Mouse (Mus musculus) kidney, adult 2 months (tissue): ENCODE results near the gene Hdc. TPM values are rescaled to one million over a fixed set of nuclear protein-coding genes. Genes with fewer than 3 reads are reported as not detected.
A peak's percentile ranks its signal among the peaks of the same experiment; 100 is the strongest.

Experiments used
- DNase-seq: peaks from one replicate; pipeline ENCODE4 v3.0.0; 2021
- H3K27ac ChIP-seq: fragments of 200-500 bp; 2 replicates; pipeline ENCODE4 v1.5.1; 2012; ENCODE audit warnings: low read depth, low read length, control low read depth, inconsistent platforms; ENCODE audit not compliant: insufficient read depth
- H3K27me3 ChIP-seq: fragments of 200-500 bp; replicated peaks from 2 replicates; pipeline ENCODE4 v1.6.1; 2012; ENCODE audit warnings: mild to moderate bottlenecking, moderate library complexity, low read length, inconsistent platforms; ENCODE audit not compliant: control insufficient read depth, insufficient read depth
- H3K36me3 ChIP-seq: fragments of 200-500 bp; 2 replicates; pipeline ENCODE4 v1.6.1; 2012; ENCODE audit warnings: mild to moderate bottlenecking, moderate library complexity, low read length, inconsistent platforms; ENCODE audit not compliant: control insufficient read depth, insufficient read depth
- H3K4me1 ChIP-seq: fragments of 200-500 bp; 2 replicates; pipeline ENCODE4 v1.6.1; 2011; ENCODE audit warnings: low read length; ENCODE audit not compliant: control insufficient read depth, insufficient read depth
- H3K4me3 ChIP-seq: fragments of 200-500 bp; 2 replicates; pipeline ENCODE4 v1.5.1; 2011; ENCODE audit warnings: mild to moderate bottlenecking, low read depth, low read length, control low read depth; ENCODE audit not compliant: insufficient read depth
- CTCF ChIP-seq: fragments of 200-500 bp; conservative IDR thresholded peaks from 2 replicates; pipeline ENCODE4 v1.5.1; 2011; ENCODE audit warnings: low read depth, mild to moderate bottlenecking, control low read depth, low read length, moderate library complexity, mixed read lengths; ENCODE audit not compliant: insufficient read depth, insufficient read length
- POLR2A ChIP-seq: fragments of 200-500 bp; IDR thresholded peaks from one replicate; pipeline ENCODE4 v1.6.1; 2011; ENCODE audit warnings: low read depth, low read length, control low read depth
- WGBS: fragments of 180-500 bp; shearing (Covaris S2); methylation state at CpG from one replicate; pipeline ENCODE4 v1.1.7; 2018; 5-methylcytosine and 5-hydroxymethylcytosine counted together
- polyA plus RNA-seq: library from polyadenylated mRNA; depleted of rRNA; stranded (reverse); fragments of >200 nt; gene quantifications from 2 replicates; pipeline ENCODE4 v1.2.3, GENCODE M21; 2012

Hdc gene
- polyA plus RNA-seq, 1 experiment = 8.1 TPM

GRCm38 (mm10) chr2:126591304-126591703 lies 27.8 kb downstream of the Hdc start:
- no peaks in the 10 kb centered on the region for H3K4me1 ChIP-seq
- no peaks in the 10 kb centered on the region for H3K27me3 ChIP-seq
- H3K27ac ChIP-seq = no peak overlapping the region
- WGBS = 78% methylated on average over 4 of the region's 4 CpGs
- TF ChIP-seq POLR2A (no peak), CTCF (no peak)
- DNase-seq = no peak
- no peak overlapping the region for H3K4me3 ChIP-seq
- peaks cover 12% of the 10 kb centered on the region for H3K36me3 ChIP-seq

GRCm38 (mm10) chr2:126587468-126587867 lies 31.6 kb downstream of the Hdc start:
- 63% methylated on average over 3 of the region's 3 CpGs for WGBS
- H3K27me3 ChIP-seq = no peaks in the 10 kb centered on the region
- peaks cover 26% of the 10 kb centered on the region for H3K36me3 ChIP-seq
- no peak overlapping the region for H3K4me3 ChIP-seq
- no peaks in the 10 kb centered on the region for H3K4me1 ChIP-seq
- H3K27ac ChIP-seq = no peak overlapping the region
- DNase-seq = peak; percentile 23
- TF ChIP-seq CTCF (no peak), POLR2A (no peak)

- WGBS = 79% methylated on average over 8 of the region's 8 CpGs
- TF ChIP-seq POLR2A (no peak), CTCF (no peak)
- Histone ChIP-seq H3K4me3 (no peak overlapping the region), H3K4me1 (no peaks in the 10 kb centered on the region), H3K27ac (no peak overlapping the region), H3K36me3 (peaks cover 34% of the 10 kb centered on the region), H3K27me3 (no peaks in the 10 kb centered on the region)
- peak; percentile 4 for DNase-seq
These were observed 34.3 kb downstream of the Hdc start for GRCm38 (mm10) chr2:126584621-126585369.

GRCm38 (mm10) chr2:126583960-126584359 lies 35.1 kb downstream of the Hdc start:
- 52% methylated on average over 6 of the region's 6 CpGs for WGBS
- H3K4me1 ChIP-seq = no peaks in the 10 kb centered on the region
- TF ChIP-seq POLR2A (no peak), CTCF (no peak)
- H3K27me3 ChIP-seq = no peaks in the 10 kb centered on the region
- no peak overlapping the region for H3K4me3 ChIP-seq
- DNase-seq = peak; percentile 8
- H3K27ac ChIP-seq = no peak overlapping the region
- peaks cover 35% of the 10 kb centered on the region for H3K36me3 ChIP-seq

- peaks cover 15% of the 10 kb centered on the region; the same call in 1 of the 2 replicates for H3K36me3 ChIP-seq
These were observed 39.8 kb downstream of the Hdc start for GRCm38 (mm10) chr2:126579282-126579681.

GRCm38 (mm10) chr2:126577362-126577761 lies 41.7 kb downstream of the Hdc start:
- WGBS = 64% methylated on average over 5 of the region's 5 CpGs
- no peak overlapping the region for H3K4me3 ChIP-seq
- DNase-seq = no peak
- TF ChIP-seq POLR2A (no peak), CTCF (no peak)
- no peaks in the 10 kb centered on the region for H3K27me3 ChIP-seq
- H3K27ac ChIP-seq = no peak overlapping the region
- H3K4me1 ChIP-seq = peaks cover 2% of the 10 kb centered on the region; the same call in 1 of the 2 replicates
- peaks cover 14% of the 10 kb centered on the region; the same call in 1 of the 2 replicates for H3K36me3 ChIP-seq

More at GRCm38 (mm10) chr2:126579282-126579681, 39.8 kb downstream of the Hdc start:
- TF ChIP-seq CTCF (no peak), POLR2A (no peak)
- Histone ChIP-seq H3K4me1 (no peaks in the 10 kb centered on the region), H3K4me3 (no peak overlapping the region), H3K27ac (no peak overlapping the region), H3K27me3 (no peaks in the 10 kb centered on the region)
- 88% methylated on average over 1 of the region's 1 CpGs for WGBS
- DNase-seq = no peak

GRCm38 (mm10) chr2:126575391-126576176 lies 43.5 kb downstream of the Hdc start:
- peak; percentile 74 for DNase-seq
- Histone ChIP-seq H3K36me3 (peaks cover 14% of the 10 kb centered on the region; the same call in 1 of the 2 replicates), H3K27me3 (no peaks in the 10 kb centered on the region), H3K4me3 (no peak overlapping the region), H3K27ac (peak overlapping the region; percentile 22; the same call in 1 of the 2 replicates), H3K4me1 (peaks cover 5% of the 10 kb centered on the region; the same call in 1 of the 2 replicates)
- TF ChIP-seq POLR2A (peak; percentile 5), CTCF (peak; percentile 37; the same call in 1 of the 2 replicates)
- WGBS = 59% methylated on average over 11 of the region's 11 CpGs
